Mouse (Mus musculus) MEL (cell line): ENCODE measurements around the gene Pin1. TPM values are rescaled to one million over a fixed set of nuclear protein-coding genes. Genes with fewer than 3 reads are reported as not detected.
"Not testable (repeated sequence)": the region's sequence is repeated elsewhere in the genome, so short reads cannot be mapped to it uniquely, and the experiment has no call there.

ENCODE experiments used
- DNase-seq: peaks from one replicate; pipeline ENCODE4 v3.0.0; 2011; ENCODE audit warnings: low read depth, low spot score
- H3K27ac ChIP-seq: 2 replicates; pipeline ENCODE4 v1.5.1; 2012; ENCODE audit warnings: low read depth, mild to moderate bottlenecking, control low read depth, low read length, moderate library complexity; ENCODE audit not compliant: control insufficient read depth
- H3K27me3 ChIP-seq, 2 experiments: fragments of 150-350 bp in 1 of 2; sonication (generic) in 1 of 2; 2 replicates each; pipeline ENCODE4 v1.6.1; 2012; ENCODE audit warnings: low read length in 2 of 2, mild to moderate bottlenecking in 2 of 2, improper control_type of control experiment in 1 of 2, moderate library complexity in 1 of 2; ENCODE audit not compliant: insufficient read depth in 2 of 2, control insufficient read depth in 1 of 2
- H3K36me3 ChIP-seq, 2 experiments: 2 replicates each; pipeline ENCODE4 v1.6.1; 2012 to 2014; ENCODE audit warnings: low read length in 2 of 2, improper control_type of control experiment in 1 of 2, inconsistent platforms in 1 of 2, mild to moderate bottlenecking in 1 of 2; ENCODE audit not compliant: insufficient read depth in 2 of 2, control insufficient read depth in 1 of 2
- H3K4me1 ChIP-seq, 2 experiments: fragments of 150-350 bp in 1 of 2; sonication (generic) in 1 of 2; 2 replicates each; pipeline ENCODE4 v1.6.1; 2012; ENCODE audit warnings: low read length in 2 of 2, improper control_type of control experiment in 1 of 2, mild to moderate bottlenecking in 1 of 2; ENCODE audit not compliant: insufficient read depth in 2 of 2, control insufficient read depth in 1 of 2
- H3K4me3 ChIP-seq, 2 experiments: fragments of 150-350 bp in 1 of 2; sonication (generic) in 1 of 2; 2 replicates each; pipeline ENCODE4 v1.5.1; 2012; ENCODE audit warnings: low read depth in 2 of 2, low read length in 2 of 2, mild to moderate bottlenecking in 2 of 2, moderate library complexity in 2 of 2, control low read depth in 1 of 2, improper control_type of control experiment in 1 of 2; ENCODE audit not compliant: control insufficient read depth in 1 of 2, insufficient read depth in 1 of 2
- H3K79me2 ChIP-seq: 2 replicates; pipeline ENCODE4 v1.6.1; 2012; ENCODE audit warnings: mild to moderate bottlenecking, low read length, moderate library complexity; ENCODE audit not compliant: control insufficient read depth, poor library complexity, insufficient read depth
- H3K9ac ChIP-seq: 2 replicates; pipeline ENCODE4 v1.6.1; 2012; ENCODE audit warnings: low read depth, mild to moderate bottlenecking, control low read depth, low read length, moderate library complexity; ENCODE audit not compliant: control insufficient read depth, poor library complexity, severe bottlenecking
- H3K9me3 ChIP-seq: fragments of 150-350 bp; sonication (generic); replicated peaks from 2 replicates; pipeline ENCODE4 v1.6.1; 2012; ENCODE audit warnings: mild to moderate bottlenecking, low read length, improper control_type of control experiment, moderate library complexity; ENCODE audit not compliant: insufficient read depth
- CHD1 ChIP-seq: IDR thresholded peaks from 2 replicates; pipeline ENCODE4 v1.6.1; 2012; ENCODE audit warnings: low read depth, mild to moderate bottlenecking, inconsistent platforms, low read length, improper control_type of control experiment
- CHD2 ChIP-seq: IDR thresholded peaks from 2 replicates; pipeline ENCODE4 v1.6.1; 2011; ENCODE audit warnings: low read length, improper control_type of control experiment
- CTCF ChIP-seq, 3 experiments: IDR thresholded peaks in 2 of 3; conservative IDR thresholded peaks in 1 of 3; 2 replicates each; pipeline ENCODE4 v1.5.1; 2011 to 2012; ENCODE audit warnings: low read length in 3 of 3, low read depth in 2 of 3, mild to moderate bottlenecking in 2 of 3, improper control_type of control experiment in 1 of 3, inconsistent platforms in 1 of 3, mixed read lengths in 1 of 3, moderate library complexity in 1 of 3; ENCODE audit not compliant: control insufficient read depth in 1 of 3, insufficient read depth in 1 of 3, poor library complexity in 1 of 3, severe bottlenecking in 1 of 3
- E2F4 ChIP-seq: IDR thresholded peaks from 2 replicates; pipeline ENCODE4 v1.6.1; 2011; ENCODE audit warnings: low read depth, low read length, improper control_type of control experiment, borderline replicate concordance
- ELF1 ChIP-seq: IDR thresholded peaks from 2 replicates; pipeline ENCODE4 v1.6.1; 2014; ENCODE audit warnings: low read depth, mild to moderate bottlenecking, inconsistent platforms, low read length, improper control_type of control experiment, moderate library complexity
- GABPA ChIP-seq: IDR thresholded peaks from 2 replicates; pipeline ENCODE4 v1.6.1; 2012; ENCODE audit warnings: low read depth, mild to moderate bottlenecking, inconsistent platforms, low read length, improper control_type of control experiment, moderate library complexity
- JUND ChIP-seq: IDR thresholded peaks from 2 replicates; pipeline ENCODE4 v1.6.1; 2011; ENCODE audit warnings: low read depth, mild to moderate bottlenecking, improper control_type of control experiment, low read length
- KAT2A ChIP-seq: conservative IDR thresholded peaks from 2 replicates; pipeline ENCODE4 v1.6.1; 2012; ENCODE audit warnings: low read depth, low read length, improper control_type of control experiment, inconsistent platforms
- MAFK ChIP-seq: IDR thresholded peaks from 2 replicates; pipeline ENCODE4 v1.6.1; 2011; ENCODE audit warnings: low read depth, mild to moderate bottlenecking, low read length, improper control_type of control experiment, borderline replicate concordance
- MXI1 ChIP-seq: IDR thresholded peaks from 2 replicates; pipeline ENCODE4 v1.6.1; 2011; ENCODE audit warnings: mild to moderate bottlenecking, low read depth, low read length, improper control_type of control experiment
- POLR2AphosphoS5 ChIP-seq: IDR thresholded peaks from 2 replicates; pipeline ENCODE4 v1.6.1; 2012; ENCODE audit warnings: low read depth, borderline replicate concordance, mild to moderate bottlenecking, inconsistent platforms, low read length, moderate library complexity, mixed read lengths
- SMC3 ChIP-seq: IDR thresholded peaks from 2 replicates; pipeline ENCODE4 v1.6.1; 2011; ENCODE audit warnings: low read depth, low read length, improper control_type of control experiment
- TBP ChIP-seq: IDR thresholded peaks from 2 replicates; pipeline ENCODE4 v1.8.0; 2011; ENCODE audit warnings: low read depth, low read length, improper control_type of control experiment
- UBTF ChIP-seq: IDR thresholded peaks from 2 replicates; pipeline ENCODE4 v1.6.1; 2012; ENCODE audit warnings: low read depth, mild to moderate bottlenecking, inconsistent platforms, low read length, improper control_type of control experiment, moderate library complexity, borderline replicate concordance; ENCODE audit not compliant: insufficient read depth
- USF1 ChIP-seq: IDR thresholded peaks from 2 replicates; pipeline ENCODE4 v1.6.1; 2014; ENCODE audit warnings: low read depth, mild to moderate bottlenecking, inconsistent platforms, low read length, improper control_type of control experiment, moderate library complexity
- ZMIZ1 ChIP-seq: IDR thresholded peaks from 2 replicates; pipeline ENCODE4 v1.6.1; 2012; ENCODE audit warnings: low read depth, mild to moderate bottlenecking, inconsistent platforms, low read length, improper control_type of control experiment, moderate library complexity
- ZNF384 ChIP-seq: IDR thresholded peaks from 2 replicates; pipeline ENCODE4 v1.6.1; 2012; ENCODE audit warnings: low read depth, mild to moderate bottlenecking, inconsistent platforms, low read length, improper control_type of control experiment
- polyA plus RNA-seq, 2 experiments: library from polyadenylated mRNA; stranded (reverse) in 1 of 2; unstranded in 1 of 2; fragments of >175 nt in 1 of 2; fragments of >200 nt in 1 of 2; gene quantifications; 2 replicates each; pipeline versions ENCODE4 v1.2.1 to v1.2.4; 2012; ENCODE audit warnings: low replicate concordance in 2 of 2, low read depth in 1 of 2; ENCODE audit not compliant: insufficient read length in 2 of 2, insufficient read depth in 1 of 2, missing spikeins in 1 of 2
- total RNA-seq: library from RNA; depleted of rRNA; stranded (reverse); fragments of 300-350 nt; gene quantifications from 2 replicates; pipeline ENCODE4 v1.2.3, GENCODE M21; 2012

Gene Pin1
- total and polyA plus RNA-seq, 3 experiments = 136 to 202 (median 201) TPM

DNA sequence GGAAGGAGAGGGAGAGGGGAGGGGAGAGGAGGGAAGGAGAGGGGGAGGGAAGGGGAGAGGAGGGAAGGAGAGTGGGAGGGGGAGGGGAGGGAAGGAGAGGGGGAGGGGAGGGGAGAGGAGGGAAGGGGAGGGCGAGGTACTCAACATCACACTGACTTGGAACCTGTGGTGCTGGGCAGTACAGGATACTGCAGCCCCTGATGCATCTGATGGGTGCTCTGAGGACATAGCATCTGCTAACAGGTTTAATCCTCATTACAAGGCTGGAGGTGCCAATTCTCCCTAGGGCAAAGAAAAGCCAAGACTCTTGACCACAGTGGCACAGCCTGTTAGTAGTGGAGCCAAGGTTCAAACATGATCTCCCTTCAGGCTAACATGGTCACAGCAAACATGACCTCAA lies 37.5 kb downstream of the Pin1 start:
- Histone ChIP-seq H3K27ac (no peak overlapping the region), H3K9me3 (no peaks in the 10 kb centered on the region), H3K9ac (no peak overlapping the region), H3K4me1 (no peaks in the 10 kb centered on the region), H3K36me3 (no peaks in the 10 kb centered on the region), H3K4me3 (no peak overlapping the region), H3K27me3 (peaks cover 5 to 6% of the 10 kb centered on the region in 2 experiments), H3K79me2 (no peaks in the 10 kb centered on the region)
- TF ChIP-seq KAT2A = no peak
- TF ChIP-seq TBP = no peak
- no peak for TF ChIP-seq ZMIZ1
- TF ChIP-seq MXI1 = no peak
- no peak for TF ChIP-seq CHD2
- TF ChIP-seq UBTF = no peak
- TF ChIP-seq ELF1 = no peak
- TF ChIP-seq SMC3 = no peak
- DNase-seq = no peak

DNA sequence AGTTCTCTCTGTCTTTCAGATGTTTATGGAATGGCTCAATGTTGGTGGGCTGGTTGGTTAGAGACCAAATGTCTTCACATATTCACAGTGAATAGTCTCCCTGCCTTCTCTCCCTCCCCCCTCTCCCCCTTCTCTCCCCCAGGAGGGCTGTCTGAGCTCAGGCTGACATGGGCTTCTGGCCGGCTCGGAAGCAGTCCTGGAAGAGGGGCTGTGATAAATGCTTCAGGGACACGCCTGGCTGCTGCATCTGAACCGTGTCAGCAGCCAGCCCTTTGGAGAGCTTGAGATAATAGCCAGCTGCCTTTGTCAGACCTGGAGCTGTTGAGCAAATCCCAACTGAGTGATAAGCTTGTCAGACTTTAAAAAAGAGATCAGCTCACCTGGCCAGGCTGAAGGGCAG lies 38.0 kb downstream of the Pin1 start:
- H3K36me3 ChIP-seq = no peaks in the 10 kb centered on the region
- DNase-seq = no peak
- H3K79me2 ChIP-seq = no peaks in the 10 kb centered on the region
- no peak overlapping the region for H3K4me3 ChIP-seq
- no peaks in the 10 kb centered on the region for H3K9me3 ChIP-seq
- no peak overlapping the region for H3K27ac ChIP-seq
- TF ChIP-seq CTCF (IDR thresholded peaks at IDR 0.05 in 2 of 3, conservative IDR thresholded peaks at IDR 0.05 in 1 of 3; ENCODE audit: control insufficient read depth in 1 of 3, insufficient read depth in 1 of 3, low read depth in 2 of 3, low read length in 3 of 3, poor library complexity in 1 of 3, severe bottlenecking in 1 of 3) (no peak), USF1 (no peak), CHD1 (no peak), ZNF384 (no peak), MXI1 (no peak), MAFK (no peak), KAT2A (no peak), GABPA (no peak), JUND (no peak), POLR2AphosphoS5 (no peak), E2F4 (no peak)
- TF ChIP-seq, all 39 proteins: peak for 0
- peaks cover 5 to 9% of the 10 kb centered on the region in 2 experiments for H3K27me3 ChIP-seq
- no peaks in the 10 kb centered on the region for H3K4me1 ChIP-seq
- H3K9ac ChIP-seq = no peak overlapping the region

DNA sequence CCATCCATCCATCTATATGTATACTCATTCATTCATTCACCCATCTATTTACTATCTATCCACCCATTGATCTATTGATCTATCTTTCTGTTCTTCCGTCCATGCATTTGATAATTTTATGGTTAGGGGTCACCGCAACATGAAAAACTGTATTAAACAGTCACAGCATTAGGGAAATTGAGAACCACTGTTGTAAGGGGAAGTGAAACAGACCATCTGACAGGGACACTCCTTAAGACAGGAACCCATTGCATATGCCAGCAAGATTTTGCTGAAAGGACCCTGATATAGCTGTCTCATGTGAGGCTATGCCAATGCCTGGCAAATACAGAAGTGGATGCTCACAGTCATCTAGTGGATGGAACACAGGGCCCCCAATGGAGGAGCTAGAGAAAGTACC lies 38.6 kb downstream of the Pin1 start:
- not testable (repeated sequence) for H3K9me3 ChIP-seq, H3K27ac ChIP-seq, DNase-seq, H3K36me3 ChIP-seq, H3K4me1 ChIP-seq, H3K4me3 ChIP-seq, H3K79me2 ChIP-seq, H3K9ac ChIP-seq
- H3K27me3 ChIP-seq = peaks cover 3 to 11% of the 10 kb centered on the region in 2 experiments
